Mouse (Mus musculus): ENCODE results near the gene Akap10.
"Not testable (repeated sequence)": the region's sequence is repeated elsewhere in the genome, so short reads cannot be mapped to it uniquely, and the experiment has no call there.

Akap10 gene

GRCm38 (mm10) chr11:61930098-61930517 is at the start of gene Akap10:
Akap10 (minus strand) TSS chr11:61930252.
- DNase-seq (ENCODE audit: low read depth) = peak; percentile 83

- DNase-seq (ENCODE audit: low read depth) = no peak
Measured at GRCm38 (mm10) chr11:61975783-61976182, 45.7 kb upstream of the Akap10 start.

- DNase-seq (ENCODE audit: low read depth) = no peak
Measured at GRCm38 (mm10) chr11:61974106-61974707, 44.2 kb upstream of the Akap10 start.

- no peak for DNase-seq (ENCODE audit: low read depth)
Measured at GRCm38 (mm10) chr11:61971441-61972221, 41.6 kb upstream of the Akap10 start.

- DNase-seq (ENCODE audit: low read depth) = peak; percentile 86
Measured at GRCm38 (mm10) chr11:61970901-61971300, 40.8 kb upstream of the Akap10 start.

GRCm38 (mm10) chr11:61968875-61969274 is 38.8 kb upstream of the Akap10 start:
- no peak for DNase-seq (ENCODE audit: low read depth)

GRCm38 (mm10) chr11:61967034-61967433 is 37.0 kb upstream of the Akap10 start:
- DNase-seq (ENCODE audit: low read depth) = no peak

- no peak for DNase-seq (ENCODE audit: low read depth)
Measured at GRCm38 (mm10) chr11:61964611-61965010, 34.6 kb upstream of the Akap10 start.

- DNase-seq (ENCODE audit: low read depth) = no peak
Measured at GRCm38 (mm10) chr11:61963193-61963592, 33.1 kb upstream of the Akap10 start.

GRCm38 (mm10) chr11:61962684-61963083 is 32.6 kb upstream of the Akap10 start:
- no peak for DNase-seq (ENCODE audit: low read depth)

- no peak for DNase-seq (ENCODE audit: low read depth)
Measured at GRCm38 (mm10) chr11:61960096-61960495, 30.0 kb upstream of the Akap10 start.

GRCm38 (mm10) chr11:61958706-61959105 is 28.7 kb upstream of the Akap10 start:
- not testable (repeated sequence) for DNase-seq (ENCODE audit: low read depth)

GRCm38 (mm10) chr11:61957296-61957813 is 27.3 kb upstream of the Akap10 start:
- DNase-seq (ENCODE audit: low read depth) = no peak

- peak; percentile 60 for DNase-seq (ENCODE audit: low read depth)
Measured at GRCm38 (mm10) chr11:61956572-61957295, 26.7 kb upstream of the Akap10 start, which contains the start of gene Specc1. Specc1 (plus strand) TSS chr11:61956763.

- no peak for DNase-seq (ENCODE audit: low read depth)
Measured at GRCm38 (mm10) chr11:61955951-61956350, 25.9 kb upstream of the Akap10 start.

GRCm38 (mm10) chr11:61955136-61955535 is 25.1 kb upstream of the Akap10 start:
- DNase-seq (ENCODE audit: low read depth) = no peak

GRCm38 (mm10) chr11:61950632-61951031 is 20.6 kb upstream of the Akap10 start:
- DNase-seq (ENCODE audit: low read depth) = no peak

GRCm38 (mm10) chr11:61949315-61949714 is 19.3 kb upstream of the Akap10 start:
- no peak for DNase-seq (ENCODE audit: low read depth)

GRCm38 (mm10) chr11:61946608-61947007 is 16.6 kb upstream of the Akap10 start:
- no peak for DNase-seq (ENCODE audit: low read depth)

- no peak for DNase-seq (ENCODE audit: low read depth)
Measured at GRCm38 (mm10) chr11:61944417-61944816, 14.4 kb upstream of the Akap10 start.

GRCm38 (mm10) chr11:61942903-61943302 is 12.9 kb upstream of the Akap10 start:
- DNase-seq (ENCODE audit: low read depth) = no peak

GRCm38 (mm10) chr11:61937761-61938160 is 7.7 kb upstream of the Akap10 start:
- no peak for DNase-seq (ENCODE audit: low read depth)

Data from fibroblast of lung, adult 2 months (primary cell).